Mouse (Mus musculus) monocyte, adult 5-6 weeks (primary cell): ENCODE data around the gene Olfr1423. TPM values are rescaled to one million over a fixed set of nuclear protein-coding genes. Genes with fewer than 3 reads are reported as not detected.
A peak's percentile ranks its signal among the peaks of the same experiment; 100 is the strongest.
"Not testable (repeated sequence)": the region's sequence is repeated elsewhere in the genome, so short reads cannot be mapped to it uniquely, and the experiment has no call there.

Experiments used
- ATAC-seq: fragments of 153-309, 156-312 bp; replicated peaks from 2 replicates; pipeline ENCODE4 v1.8.0; 2017; ENCODE audit warnings: mild to moderate bottlenecking; ENCODE audit not compliant: low TSS enrichment, insufficient number of reproducible peaks, severe bottlenecking, poor library complexity, low FRiP score
- total RNA-seq: library from RNA; stranded (forward); fragments of 200-1000, 200-491, 200-594 nt; gene quantifications from 3 replicates; pipeline ENCODE4 v1.2.3, GENCODE M21; 2017

Gene Olfr1423
- total RNA-seq: 0.11 TPM in 1 of 3 replicates, not detected in the others

DNA sequence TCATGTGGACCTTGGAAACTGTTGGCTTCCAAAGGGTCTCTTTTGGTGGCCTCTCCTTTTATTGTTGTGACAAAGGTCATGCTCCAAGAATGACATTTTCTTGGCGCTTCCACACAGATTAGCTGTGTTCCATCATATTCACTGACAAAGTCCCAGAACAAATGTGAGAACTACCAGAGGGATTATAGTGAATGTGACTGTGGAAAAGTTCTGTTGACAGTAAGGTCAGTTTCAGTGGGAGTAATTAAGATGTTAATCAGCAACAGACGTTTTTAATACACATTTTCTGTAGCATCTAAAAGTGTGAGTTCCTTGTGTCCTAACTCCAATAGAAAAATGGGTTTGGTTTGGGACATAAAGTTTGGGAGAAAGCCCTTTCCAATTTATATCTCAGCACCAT lies at the start of gene Olfr1423:
Gene Olfr1423, minus strand, starts transcription at position 101 of the 400 bp plus-strand sequence.
- no peak for ATAC-seq

DNA sequence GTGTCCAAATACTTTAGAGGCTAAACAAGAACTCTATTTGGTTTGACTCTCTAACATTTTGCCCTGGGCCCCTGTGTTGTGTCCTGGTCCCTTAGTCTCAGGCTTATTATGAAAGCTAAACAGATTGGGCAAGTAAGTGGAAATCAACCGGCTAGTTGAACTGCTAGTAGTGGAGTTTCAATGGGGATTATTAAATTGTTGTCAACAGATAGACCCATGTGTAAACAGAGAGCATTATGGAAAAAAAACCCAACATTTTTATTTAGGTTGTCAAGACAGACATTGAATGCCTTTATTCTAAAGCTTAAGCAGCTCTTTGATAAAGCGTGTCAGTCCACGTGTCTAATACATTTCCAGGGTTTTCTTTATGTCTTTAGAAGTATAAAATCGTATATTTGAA lies 36.5 kb upstream of the Olfr1423 start, which contains the start of gene Olfr1425:
Gene Olfr1425, minus strand, starts transcription at position 101 of the 400 bp plus-strand sequence.
- not testable (repeated sequence) for ATAC-seq

DNA sequence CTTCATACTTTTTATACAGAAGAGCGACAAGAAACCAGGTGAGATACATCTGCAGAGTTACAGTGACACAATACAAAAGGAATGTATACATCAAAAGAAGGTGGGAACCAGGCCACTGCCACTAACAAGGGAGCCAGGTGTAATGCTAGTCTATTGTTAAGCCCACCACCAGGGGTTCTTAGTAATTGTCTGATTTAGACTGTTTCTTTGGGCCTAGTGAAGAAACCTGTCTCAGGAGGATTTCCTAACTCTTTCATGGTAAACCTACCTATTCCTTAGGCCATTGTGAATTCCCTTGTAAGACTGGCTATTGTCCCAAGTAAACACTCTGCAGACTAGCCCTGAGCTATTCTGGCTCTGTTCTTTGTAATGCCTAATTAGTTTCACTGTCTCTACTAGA lies 28.4 kb upstream of the Olfr1423 start:
- not testable (repeated sequence) for ATAC-seq

DNA sequence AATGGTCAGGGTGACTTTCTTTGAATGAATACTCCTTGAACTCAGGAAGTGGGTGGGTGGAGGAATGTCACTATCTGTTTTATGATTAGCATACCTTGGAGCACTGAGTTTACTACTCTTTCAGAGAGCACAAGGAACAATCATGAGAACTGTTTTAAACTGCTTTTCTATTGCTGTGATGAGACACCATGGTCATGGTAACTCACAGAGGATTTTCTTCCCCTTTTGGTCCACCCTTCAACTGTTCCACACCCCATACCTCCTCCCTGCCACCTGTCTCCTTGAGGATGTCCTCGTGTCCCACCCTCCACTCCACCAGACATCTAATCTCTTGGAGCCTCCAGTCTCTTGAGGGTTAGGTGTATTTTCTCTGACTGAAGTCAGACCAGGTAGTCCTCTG lies 26.7 kb upstream of the Olfr1423 start:
- ATAC-seq: not testable (repeated sequence)

DNA sequence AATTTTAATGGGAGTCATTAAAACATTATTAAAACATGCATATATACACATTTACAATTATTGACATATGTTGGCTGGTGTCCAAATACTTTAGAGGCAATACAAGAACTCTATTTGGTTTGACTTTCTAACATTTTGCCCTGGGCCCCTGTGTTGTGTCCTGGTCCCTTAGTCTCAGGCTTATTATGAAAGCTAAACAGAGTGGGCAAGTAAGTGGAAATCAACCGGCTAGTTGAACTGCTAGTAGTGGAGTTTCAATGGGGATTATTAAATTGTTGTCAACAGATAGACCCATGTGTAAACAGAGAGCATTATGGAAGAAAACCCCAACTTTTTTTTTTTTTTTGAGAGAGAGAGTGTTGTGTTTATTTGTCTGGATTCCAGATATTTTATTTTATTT lies 21.5 kb upstream of the Olfr1423 start, which contains the start of gene Olfr1424:
Gene Olfr1424, minus strand, starts transcription at position 101 of the 400 bp plus-strand sequence.
- not testable (repeated sequence) for ATAC-seq

DNA sequence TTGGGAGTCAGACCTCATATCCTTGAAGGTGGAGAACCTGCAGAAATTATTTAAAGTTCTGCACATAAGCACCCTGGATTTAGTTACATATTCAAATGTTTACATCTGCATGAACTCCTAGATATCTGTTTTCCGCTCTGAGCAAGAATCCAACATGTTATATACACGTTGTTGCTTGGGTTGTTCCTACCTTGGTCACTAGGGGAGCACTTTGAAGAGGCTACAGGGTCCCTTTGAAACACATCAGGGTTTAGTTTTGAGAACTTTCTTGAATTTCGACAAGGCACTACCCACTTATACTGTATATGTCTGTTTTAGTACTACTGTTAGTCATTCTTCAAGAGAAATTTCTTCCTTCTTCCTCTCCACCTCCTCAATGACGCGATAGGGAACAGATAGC lies 2.0 kb upstream of the Olfr1423 start:
- no peak for ATAC-seq

DNA sequence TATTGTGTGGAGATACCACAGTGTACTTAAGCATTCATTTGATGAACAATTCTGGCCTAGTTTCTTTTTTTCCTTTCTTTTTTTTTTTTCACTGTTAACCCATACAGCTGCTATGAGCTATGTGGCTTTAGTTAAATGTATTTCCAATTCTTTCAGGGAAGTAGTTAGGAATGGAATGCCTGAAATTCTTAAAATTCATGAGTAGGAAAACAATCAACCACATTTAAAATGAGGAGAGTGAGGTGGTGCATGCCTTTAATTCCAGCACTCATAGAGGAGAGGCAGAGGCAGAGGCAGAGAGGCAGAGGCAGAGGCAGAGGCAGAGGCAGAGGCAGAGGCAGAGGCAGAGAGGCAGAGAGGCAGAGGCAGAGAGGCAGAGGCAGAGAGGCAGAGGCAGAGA lies 3.4 kb downstream of the Olfr1423 start:
- ATAC-seq: no peak

DNA sequence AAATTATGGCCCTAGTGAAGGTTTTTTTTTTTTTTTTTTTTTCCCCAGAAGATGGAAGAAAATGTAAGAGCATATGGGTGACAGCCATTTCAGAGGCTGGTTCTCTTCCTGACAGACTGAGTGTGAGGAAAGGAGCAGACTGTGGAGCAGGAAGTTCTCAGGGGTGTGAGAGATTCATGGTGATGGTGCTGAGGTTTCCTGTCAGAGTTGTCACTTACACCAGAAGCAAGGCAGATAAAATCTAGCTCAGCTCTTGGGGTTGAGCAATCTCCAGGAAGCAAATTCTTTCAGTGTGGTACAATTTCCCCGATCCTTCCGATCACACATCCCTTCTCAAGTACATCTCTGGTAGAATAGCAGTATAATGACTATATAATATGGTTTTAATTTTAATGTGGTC lies 14.5 kb downstream of the Olfr1423 start:
- peak; percentile 68 for ATAC-seq

DNA sequence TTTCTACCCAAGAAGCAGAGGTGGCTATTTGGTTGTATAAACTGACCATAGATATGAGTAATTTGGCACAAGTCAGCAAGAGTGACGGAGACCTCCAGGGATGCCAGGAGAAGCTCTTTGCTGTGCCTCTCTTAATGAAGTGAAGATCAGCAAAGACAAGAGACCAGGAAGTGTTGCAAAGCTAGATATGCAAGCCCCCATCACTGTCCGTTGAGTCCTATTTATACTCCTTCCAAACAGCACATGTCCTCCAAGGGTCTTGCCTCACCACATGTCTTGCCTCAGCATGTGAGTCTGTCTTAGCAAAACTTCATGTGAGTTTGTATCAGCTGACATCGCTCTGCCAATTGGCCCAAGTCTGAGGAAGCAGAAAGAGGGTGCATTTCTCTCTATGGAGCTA lies 15.8 kb downstream of the Olfr1423 start:
- no peak for ATAC-seq

DNA sequence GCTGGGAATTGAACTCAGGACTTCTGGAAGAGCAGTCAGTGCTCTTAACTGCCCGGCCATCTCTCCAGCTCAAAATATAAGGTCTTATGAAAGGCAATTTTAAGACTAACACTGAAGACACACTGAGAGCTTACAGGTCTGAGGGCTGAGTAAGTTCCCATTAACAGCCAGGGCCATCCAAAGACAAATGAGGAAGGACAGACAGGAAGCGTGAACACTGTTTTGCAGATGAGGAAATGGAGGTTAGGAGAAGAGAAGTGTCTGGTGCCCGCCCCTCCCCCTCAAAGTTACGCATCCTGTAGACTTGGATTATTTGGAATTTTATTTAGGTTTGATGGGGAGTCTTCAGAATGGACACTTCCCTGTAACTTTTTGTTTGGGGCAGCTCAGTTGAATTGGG lies 17.0 kb downstream of the Olfr1423 start:
- peak; percentile 82 for ATAC-seq

DNA sequence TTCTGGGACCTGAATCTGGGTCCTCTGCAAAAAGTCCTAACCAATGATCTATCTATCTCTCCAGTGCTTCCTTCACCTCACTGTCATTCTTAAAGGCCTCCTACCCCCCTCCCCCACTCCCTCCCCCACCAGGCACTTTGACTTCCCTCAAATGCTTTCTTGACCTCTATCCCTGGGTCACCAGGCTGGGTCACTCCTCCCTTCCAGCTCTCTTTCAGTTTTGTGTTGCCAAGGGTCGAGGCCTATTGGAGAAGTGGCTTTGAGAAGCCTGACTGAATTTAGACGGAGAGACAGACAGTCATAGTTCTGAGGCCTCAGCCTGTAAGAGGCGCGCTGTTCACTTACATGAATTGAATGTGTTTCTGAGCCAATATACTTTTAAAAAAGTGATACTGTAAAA lies 24.9 kb downstream of the Olfr1423 start:
- no peak for ATAC-seq

DNA sequence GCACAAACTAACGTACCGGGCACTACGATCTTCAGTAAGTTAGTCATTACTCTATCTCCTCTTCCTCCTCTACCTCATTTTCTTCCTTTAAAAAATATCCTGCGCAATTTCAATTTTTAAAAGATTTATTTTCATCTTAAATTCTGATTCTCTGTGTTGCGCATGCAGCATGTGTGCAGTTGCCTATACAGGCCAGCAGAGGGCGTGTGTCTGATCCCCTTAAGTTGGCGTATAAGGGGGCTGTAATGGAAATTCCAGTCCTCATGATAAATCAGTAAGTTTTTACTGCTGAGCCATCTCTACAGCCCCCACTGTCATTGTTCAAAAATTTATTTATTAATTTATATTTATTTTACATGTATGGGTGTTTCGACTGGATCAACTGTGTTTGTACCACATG lies 25.4 kb downstream of the Olfr1423 start:
- no peak for ATAC-seq

DNA sequence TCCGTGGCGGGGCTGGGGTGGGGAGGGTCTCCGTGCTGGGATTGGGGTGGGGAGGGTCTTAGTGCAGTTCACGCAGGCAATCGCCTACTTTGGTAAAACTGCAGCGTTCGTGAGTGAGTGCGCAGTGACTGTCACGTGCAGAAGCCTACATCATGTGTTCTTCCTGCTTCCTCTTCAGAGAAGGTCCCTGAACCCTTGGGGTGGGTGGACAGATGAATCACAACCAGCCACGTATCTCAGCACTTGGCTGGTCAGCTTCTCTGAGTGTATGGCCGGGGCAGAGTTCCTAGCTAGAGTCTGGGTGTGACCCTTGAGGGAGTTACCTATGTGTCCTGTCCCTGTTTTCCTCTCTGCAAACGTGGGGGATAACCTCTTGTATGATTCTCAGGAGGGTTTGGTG lies 27.9 kb downstream of the Olfr1423 start:
- peak; percentile 55 for ATAC-seq

DNA sequence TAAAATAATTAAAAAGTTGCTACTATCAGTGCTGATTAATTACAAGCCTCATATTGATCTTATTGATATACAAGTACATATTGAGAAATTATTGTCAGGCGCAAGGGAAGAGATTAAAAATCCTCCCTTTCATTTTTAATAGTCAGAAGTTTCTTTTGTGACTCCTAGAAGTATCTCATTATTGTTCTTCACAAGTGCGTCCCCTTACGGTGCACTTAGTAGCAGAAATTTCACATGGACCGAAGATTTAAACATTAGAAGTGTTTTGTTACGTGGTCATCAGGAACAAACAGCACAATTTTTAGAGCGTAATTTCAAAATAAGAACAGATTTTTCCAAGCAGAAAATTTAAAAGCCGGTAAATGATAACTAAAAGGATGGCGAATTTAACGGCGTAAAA lies 28.5 kb downstream of the Olfr1423 start:
- ATAC-seq: no peak

DNA sequence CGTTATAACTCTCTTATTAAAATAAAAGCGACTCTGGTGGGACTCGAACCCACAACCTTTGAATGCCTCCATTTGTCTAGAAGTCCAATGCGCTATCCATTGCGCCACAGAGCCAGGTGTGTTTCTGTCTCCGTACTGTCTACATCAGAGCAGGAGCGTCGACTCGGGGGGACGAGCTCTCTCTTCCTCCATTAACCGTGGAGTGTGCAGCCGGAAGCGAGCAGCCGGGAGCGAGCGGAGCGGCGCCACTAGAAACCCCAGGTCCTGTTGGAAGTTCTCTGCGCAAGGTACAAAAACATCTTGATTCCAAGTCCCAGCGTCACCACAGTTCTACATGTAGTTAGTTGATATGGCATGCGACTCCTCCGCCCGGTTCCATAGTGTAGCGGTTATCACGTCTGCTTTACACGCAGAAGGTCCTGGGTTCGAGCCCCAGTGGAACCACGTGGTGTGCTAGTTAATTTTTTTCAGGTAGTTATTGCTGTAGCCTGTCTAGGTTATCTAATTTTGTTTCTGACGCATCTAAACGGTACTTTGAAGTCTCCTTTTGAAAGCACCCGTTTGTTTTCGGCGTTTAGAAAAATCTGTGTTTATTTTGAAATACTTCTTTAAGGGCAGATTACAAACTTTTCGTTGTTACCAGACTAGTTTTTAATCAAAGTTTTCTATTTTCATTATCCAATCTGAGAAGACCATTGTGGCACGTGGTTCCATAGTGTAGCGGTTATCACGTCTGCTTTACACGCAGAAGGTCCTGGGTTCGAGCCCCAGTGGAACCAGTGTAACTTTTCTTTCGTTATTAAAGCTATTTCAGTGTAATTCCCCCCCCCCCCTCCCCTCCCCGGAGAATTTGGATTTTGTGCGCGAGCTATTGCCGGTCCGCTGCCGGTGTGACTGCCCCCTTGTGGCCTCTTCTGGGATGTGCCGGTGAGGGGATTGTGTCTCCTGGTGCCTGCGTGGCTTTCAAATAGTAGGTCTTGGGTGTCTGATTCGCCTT lies 29.3 kb downstream of the Olfr1423 start:
- ATAC-seq: peak; percentile 37

DNA sequence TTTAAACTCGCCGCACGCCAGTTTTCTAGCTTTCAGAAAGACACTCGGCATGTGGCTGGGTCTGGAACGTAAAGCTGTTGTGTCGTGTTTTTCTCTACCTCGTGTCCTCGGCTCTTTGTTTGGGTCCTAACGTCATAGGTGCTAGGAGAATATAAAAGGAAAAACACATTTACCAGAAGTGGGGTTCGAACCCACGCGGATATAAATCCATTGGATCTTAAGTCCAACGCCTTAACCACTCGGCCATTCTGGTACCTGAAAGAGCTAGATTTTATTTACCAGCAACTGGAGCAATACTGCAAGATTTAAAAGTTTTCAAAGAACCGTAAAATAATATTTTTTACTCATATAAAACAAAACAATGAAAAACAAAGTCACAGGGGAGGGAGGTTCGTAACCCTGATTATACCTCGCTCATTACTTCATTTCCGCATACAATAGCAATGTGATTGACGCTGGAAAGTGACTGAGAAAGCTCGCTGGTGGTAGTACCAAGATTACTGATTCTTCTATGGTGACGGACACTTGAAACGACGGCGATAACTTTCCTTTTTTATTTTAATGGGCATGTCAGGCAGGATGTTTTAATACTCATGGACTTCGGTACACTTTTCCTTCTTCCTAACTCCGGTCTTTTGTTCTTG lies 30.1 kb downstream of the Olfr1423 start:
- 0 out of 2 replicates have a peak, but pooled peaks have one; percentile 13 for ATAC-seq

DNA sequence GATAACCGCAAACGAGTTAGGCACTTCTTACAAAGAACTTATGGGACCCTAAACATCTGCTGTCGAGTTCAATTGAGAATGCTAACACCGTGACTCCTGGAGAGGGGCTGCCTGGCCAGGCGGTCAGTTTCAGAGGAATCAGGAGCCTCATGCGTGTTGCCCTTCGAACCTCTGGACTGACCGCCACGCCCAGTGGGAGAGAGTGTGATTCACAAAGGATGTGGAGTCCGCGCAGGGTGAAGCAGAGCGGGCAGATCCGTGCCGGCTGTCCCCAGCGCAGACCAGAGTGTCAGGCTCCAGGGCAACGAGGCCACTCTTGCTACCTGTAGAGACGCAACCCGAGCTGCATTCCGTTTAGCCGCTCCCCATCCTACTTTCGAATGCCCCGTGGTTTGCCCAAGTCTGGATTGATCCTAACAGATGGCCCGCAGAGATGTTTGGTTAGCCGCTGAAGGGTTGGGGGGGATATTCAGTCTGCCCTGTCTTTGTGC lies 30.8 kb downstream of the Olfr1423 start:
- ATAC-seq: peak; percentile 9; the same call in 1 of the 2 replicates

DNA sequence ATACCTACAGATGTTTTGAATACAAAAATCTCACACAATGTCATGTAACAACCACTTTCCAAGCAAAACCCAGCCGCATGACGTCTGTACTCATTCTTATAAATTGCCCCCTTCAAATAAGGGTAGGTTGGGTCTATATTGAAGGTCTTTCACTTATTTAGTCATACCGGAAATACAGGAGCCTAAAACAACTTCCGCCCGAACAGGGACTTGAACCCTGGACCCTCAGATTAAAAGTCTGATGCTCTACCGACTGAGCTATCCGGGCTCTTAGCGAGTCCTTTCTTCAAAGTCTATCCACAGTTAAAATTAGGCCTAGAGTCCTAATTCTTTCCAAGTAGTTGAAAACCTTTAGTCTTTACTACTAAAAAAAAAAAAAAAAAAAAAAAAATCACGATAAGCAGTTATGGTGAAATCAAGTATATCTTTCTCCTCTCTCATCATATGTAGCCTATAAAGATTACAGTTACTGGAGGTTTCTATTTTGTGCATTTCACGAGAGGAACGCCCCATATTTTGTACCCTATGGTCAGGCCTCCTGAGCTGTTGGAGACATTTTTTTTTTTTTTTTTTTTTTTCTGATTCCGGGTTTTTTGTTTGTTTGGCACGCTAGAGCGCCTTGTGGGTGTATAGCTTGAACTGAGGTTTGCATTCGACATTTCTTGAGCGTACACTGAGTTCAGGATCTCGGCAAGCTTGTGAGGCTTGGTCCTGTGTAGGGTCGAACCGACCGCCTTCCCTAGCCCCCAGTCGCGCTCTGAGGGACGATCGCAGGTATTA lies 31.4 kb downstream of the Olfr1423 start:
- ATAC-seq: 0 out of 2 replicates have a peak, but pooled peaks have one; percentile 0
